Mouse (Mus musculus): Measurements from ENCODE around the gene Dse. TPM values are rescaled to one million over a fixed set of nuclear protein-coding genes. Genes with fewer than 3 reads are reported as not detected.
A peak's percentile ranks its signal among the peaks of the same experiment; 100 is the strongest.

The Dse gene
- total RNA-seq, 2 experiments from 2014 or later = 1.1 TPM; not detected in 1

GRCm38 (mm10) chr10:34139768-34140167 lies 67.7 kb downstream of the Dse start:
- peak; percentile 80 for ATAC-seq (replicated peaks; ENCODE audit: poor library complexity, severe bottlenecking)

GRCm38 (mm10) chr10:34138027-34138426 lies 69.5 kb downstream of the Dse start:
- peak; percentile 58; the same call in 1 of the 2 replicates for ATAC-seq (replicated peaks; ENCODE audit: poor library complexity, severe bottlenecking)

GRCm38 (mm10) chr10:34136432-34136831 lies 71.1 kb downstream of the Dse start:
- no peak for ATAC-seq (replicated peaks; ENCODE audit: poor library complexity, severe bottlenecking)

GRCm38 (mm10) chr10:34131356-34131755 lies 76.2 kb downstream of the Dse start:
- ATAC-seq (replicated peaks; ENCODE audit: poor library complexity, severe bottlenecking) = peak; percentile 76

- ATAC-seq (replicated peaks; ENCODE audit: poor library complexity, severe bottlenecking) = peak; percentile 29
These were observed 79.1 kb downstream of the Dse start for GRCm38 (mm10) chr10:34128391-34128790.

GRCm38 (mm10) chr10:34127392-34128378 lies 79.8 kb downstream of the Dse start, which contains the start of gene Calhm6:
Gene Calhm6 (minus strand): TSS chr10:34127984.
- peak; percentile 32 for ATAC-seq (replicated peaks; ENCODE audit: poor library complexity, severe bottlenecking)

GRCm38 (mm10) chr10:34118421-34118820 lies 89.1 kb downstream of the Dse start:
- peak; percentile 66 for ATAC-seq (replicated peaks; ENCODE audit: poor library complexity, severe bottlenecking)

- no peak for ATAC-seq (replicated peaks; ENCODE audit: poor library complexity, severe bottlenecking)
These were observed 89.7 kb downstream of the Dse start for GRCm38 (mm10) chr10:34117770-34118169.

- peak; percentile 55 for ATAC-seq (replicated peaks; ENCODE audit: poor library complexity, severe bottlenecking)
These were observed 90.4 kb downstream of the Dse start for GRCm38 (mm10) chr10:34117131-34117530.

- no peak for ATAC-seq (replicated peaks; ENCODE audit: poor library complexity, severe bottlenecking)
These were observed 95.4 kb downstream of the Dse start for GRCm38 (mm10) chr10:34111964-34112738.

GRCm38 (mm10) chr10:34110863-34111465 lies 96.6 kb downstream of the Dse start:
- 0 out of 2 replicates have a peak, but pooled peaks have one; percentile 7 for ATAC-seq (replicated peaks; ENCODE audit: poor library complexity, severe bottlenecking)

Other genes starting within 250 kb of the Dse start
- 129 and 177 TPM in 2 replicates for gene Rwdd1, start 188.1 kb downstream of the Dse start, total RNA-seq (2014; fragmentation: Nextera tagmentation)
- 165 and 205 TPM in 2 replicates for gene Rwdd1, start 188.1 kb downstream of the Dse start, total RNA-seq (2017)
- gene Trappc3l, start 170.1 kb downstream of the Dse start, total RNA-seq (2014; fragmentation: Nextera tagmentation) = not detected in 2 replicates
- gene Trappc3l, start 170.1 kb downstream of the Dse start, total RNA-seq (2017) = not detected in 2 replicates
- not detected in 2 replicates for gene Calhm4, start 163.4 kb downstream of the Dse start, total RNA-seq (2014; fragmentation: Nextera tagmentation)
- gene Calhm4, start 163.4 kb downstream of the Dse start, total RNA-seq (2017) = not detected in 2 replicates
- gene Calhm5, start 111.2 kb downstream of the Dse start, total RNA-seq (2014; fragmentation: Nextera tagmentation) = not detected in 2 replicates
- gene Calhm5, start 111.2 kb downstream of the Dse start, total RNA-seq (2017) = not detected in 2 replicates
- 3.2 and 6.1 TPM in 2 replicates for gene Calhm6, start 79.7 kb downstream of the Dse start, total RNA-seq (2014; fragmentation: Nextera tagmentation)
- gene Calhm6, start 79.7 kb downstream of the Dse start, total RNA-seq (2017) = 3.0 and 4.4 TPM in 2 replicates
- gene Tspyl1, start 74.5 kb upstream of the Dse start, total RNA-seq (2014; fragmentation: Nextera tagmentation) = 29.1 and 37.5 TPM in 2 replicates
- gene Tspyl1, start 74.5 kb upstream of the Dse start, total RNA-seq (2017) = 40.8 and 41.4 TPM in 2 replicates
- gene Tspyl4, start 89.7 kb upstream of the Dse start, total RNA-seq (2014; fragmentation: Nextera tagmentation) = 0.62 TPM in 1 of 2 replicates, not detected in the other
- 0.34 and 2.0 TPM in 2 replicates for gene Tspyl4, start 89.7 kb upstream of the Dse start, total RNA-seq (2017)
- gene Col10a1, start 182.3 kb upstream of the Dse start, total RNA-seq (2014; fragmentation: Nextera tagmentation) = not detected in 2 replicates
- gene Col10a1, start 182.3 kb upstream of the Dse start, total RNA-seq (2017) = not detected in 2 replicates
- 19.0 and 20.8 TPM in 2 replicates for gene Nt5dc1, start 210.8 kb upstream of the Dse start, total RNA-seq (2014; fragmentation: Nextera tagmentation)
- 24.6 and 25.1 TPM in 2 replicates for gene Nt5dc1, start 210.8 kb upstream of the Dse start, total RNA-seq (2017)

Measured in granulocyte monocyte progenitor cell, adult 5-6 weeks (primary cell).